Mouse (Mus musculus) cerebellum, adult (tissue): Measurements from ENCODE around the gene Ufsp1.

ENCODE experiments used
- ATAC-seq: cut with Nextera tagmentation; 2 replicates; pipeline ENCODE4 v1.9.2; 2017; ENCODE audit warnings: mild to moderate bottlenecking, moderate library complexity, mixed read lengths; ENCODE audit not compliant: insufficient number of reproducible peaks, low FRiP score, low TSS enrichment

Gene Ufsp1

DNA sequence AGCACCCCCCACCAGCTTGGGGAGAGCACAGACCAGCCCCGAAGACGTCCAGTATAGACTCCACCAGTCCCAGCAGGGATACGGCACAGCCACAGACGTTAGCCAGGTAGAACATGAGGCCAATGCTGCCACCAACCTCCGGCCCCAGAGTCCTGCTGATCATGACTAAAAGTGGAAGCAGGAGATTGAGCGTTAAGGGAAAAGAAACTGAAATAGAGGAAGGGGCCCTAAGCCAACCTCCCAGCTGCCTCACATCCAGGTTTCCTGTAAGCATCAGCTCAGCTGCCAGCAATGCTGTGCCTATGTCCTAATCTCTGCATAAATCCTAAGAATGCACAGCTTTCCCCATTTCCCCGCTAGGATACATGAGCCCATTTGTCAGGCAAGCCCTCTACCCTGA lies 36.5 kb downstream of the Ufsp1 start:
- no peak for ATAC-seq

GRCm38 (mm10) chr5:137332857-137333511 lies 38.6 kb downstream of the Ufsp1 start:
- no peak for ATAC-seq

DNA sequence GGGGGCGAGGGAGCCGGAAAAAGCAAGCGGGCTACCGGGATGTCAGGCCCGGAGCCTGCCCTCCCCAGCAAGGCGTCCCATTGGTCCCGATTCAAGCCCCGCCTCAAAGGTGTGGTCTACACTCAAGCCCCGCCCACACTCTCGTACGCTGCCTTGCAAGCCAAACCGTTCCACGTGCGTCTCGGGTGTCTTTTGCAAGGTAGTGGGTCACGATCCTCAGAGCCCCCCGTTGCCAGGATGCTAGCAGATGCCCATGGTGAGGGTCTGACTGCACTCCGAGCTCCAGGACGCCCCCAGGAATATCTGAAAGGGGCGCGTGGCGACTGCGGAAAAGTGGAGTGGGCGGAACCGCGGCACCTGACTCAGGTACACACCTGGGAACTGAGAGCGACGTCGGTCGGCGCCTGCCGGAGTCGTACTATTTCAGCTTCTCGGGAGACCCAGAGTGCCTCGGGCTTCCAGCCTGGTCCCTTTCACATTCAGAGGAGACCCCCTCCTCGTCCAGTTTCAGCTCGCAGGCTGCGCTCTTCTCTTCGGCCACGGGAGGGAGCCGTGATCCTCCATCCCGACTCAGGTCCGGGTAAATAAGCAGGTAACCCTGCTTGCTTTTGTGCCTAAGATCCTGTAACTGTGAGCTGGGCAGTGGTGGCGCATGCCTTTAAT lies 39.2 kb downstream of the Ufsp1 start, which contains the start of gene Slc12a9:
Gene Slc12a9, minus strand, starts transcription at position 86 of the 663 bp plus-strand sequence.
- peak; percentile 57; the same call in 1 of the 2 replicates for ATAC-seq

- no peak for ATAC-seq
Observed at GRCm38 (mm10) chr5:137334317-137334716, 39.9 kb downstream of the Ufsp1 start.

DNA sequence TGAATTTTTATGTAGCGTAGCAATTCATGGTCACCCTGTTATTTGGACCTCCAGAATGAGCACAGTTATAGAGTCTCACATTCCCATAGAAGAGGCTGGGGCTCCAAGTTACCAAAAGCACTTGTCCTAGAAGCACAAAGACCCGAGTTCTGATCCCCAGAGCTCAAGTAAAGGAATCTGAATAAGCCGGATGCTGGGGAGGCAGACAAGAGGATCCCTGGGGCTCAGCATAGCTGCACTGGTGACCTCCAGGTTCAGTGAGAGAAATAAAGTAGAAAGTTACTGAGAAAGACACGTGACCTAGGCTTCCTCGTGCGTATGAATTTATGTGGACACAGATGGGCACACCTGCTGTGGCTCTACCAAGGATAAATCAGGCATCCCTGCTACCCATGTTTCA lies 40.6 kb downstream of the Ufsp1 start:
- ATAC-seq, result no peak

DNA sequence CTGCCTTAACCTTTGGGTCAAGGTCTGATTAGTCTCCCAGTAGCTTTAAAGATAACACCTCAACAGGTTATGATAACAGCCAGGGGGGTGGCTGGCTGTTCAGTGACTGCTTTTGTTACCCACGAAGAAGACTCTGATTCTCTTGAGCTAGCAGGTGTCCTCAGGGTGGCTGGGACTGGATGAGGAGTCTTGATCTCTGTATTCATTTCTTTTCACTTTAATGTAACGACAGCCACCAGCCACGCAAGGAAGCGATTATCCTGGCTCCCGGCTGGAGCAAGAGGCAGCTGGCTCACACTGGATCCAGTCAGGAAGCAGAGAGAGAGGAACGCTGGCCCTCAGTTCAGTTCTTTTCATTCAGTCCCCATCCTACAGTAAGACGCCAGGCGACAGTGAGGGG lies 42.8 kb downstream of the Ufsp1 start:
- ATAC-seq, result no peak

GRCm38 (mm10) chr5:137338256-137338655 lies 43.8 kb downstream of the Ufsp1 start:
- ATAC-seq, result peak; percentile 81

GRCm38 (mm10) chr5:137338663-137339289 lies 44.3 kb downstream of the Ufsp1 start:
- no peak for ATAC-seq

GRCm38 (mm10) chr5:137339290-137339979 lies 45.0 kb downstream of the Ufsp1 start:
- ATAC-seq, result 0 out of 2 replicates have a peak, but pooled peaks have one; percentile 6

GRCm38 (mm10) chr5:137340222-137340621 lies 45.8 kb downstream of the Ufsp1 start:
- ATAC-seq, result no peak

- no peak for ATAC-seq
Observed at GRCm38 (mm10) chr5:137342407-137343012, 48.1 kb downstream of the Ufsp1 start.

DNA sequence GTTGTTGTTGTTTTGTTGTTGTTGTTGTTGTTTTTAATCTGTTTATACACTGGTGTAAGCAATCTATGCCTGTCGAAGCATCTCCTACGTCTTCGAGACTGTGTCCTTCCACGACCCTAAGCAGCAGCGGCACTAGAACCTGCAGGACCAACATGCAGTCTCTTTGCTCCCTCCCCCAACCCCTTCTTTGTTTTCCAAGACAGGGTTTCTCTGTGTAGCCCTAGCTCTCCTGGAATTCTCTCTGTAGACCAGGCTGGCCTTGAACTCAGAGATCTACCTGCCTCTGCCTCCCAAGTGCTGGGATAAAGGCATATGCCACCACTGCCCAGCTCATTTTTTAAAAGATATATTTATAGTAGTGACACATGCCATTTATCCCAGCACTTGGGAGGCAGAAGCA lies 49.0 kb downstream of the Ufsp1 start:
- ATAC-seq, result no peak

GRCm38 (mm10) chr5:137343869-137344268 lies 49.4 kb downstream of the Ufsp1 start:
- ATAC-seq, result no peak
